In genomic region chr2:26594022-26594346, GRCm38 (mm10) we compare ENCODE assay signal across 10 mouse cellular contexts. TPM values are rescaled to one million over a fixed set of nuclear protein-coding genes. Genes with fewer than 3 reads are reported as not detected.
DNase-seq lines count a peak whose midpoint lies in the region; ATAC-seq and TF ChIP-seq lines count a peak whose summit lies in the region.
"Had no signal": no experiment of that assay in that cellular context is flagged by ENCODE, and none has a peak within 500 bp of the region (broad histone marks: within the 10 kb centered on the region; RNA-seq: fewer than 3 reads in every experiment).

No protein-coding gene starts in this region.

- no peak overlapping the region for H3K9ac ChIP-seq in liver, embryonic 14.5 days (replicated peaks)
- H3K9ac ChIP-seq in midbrain, embryonic 11.5 days (ENCODE audit: low read length): no peak overlapping the region

- TF ChIP-seq EP300 in liver, embryonic 14.5 days (IDR thresholded peaks at IDR 0.05; ENCODE audit: low read depth): no peak

- H3K27ac ChIP-seq in liver, embryonic 14.5 days: no peak overlapping the region
- no peak overlapping the region for H3K27ac ChIP-seq in midbrain, embryonic 11.5 days (ENCODE audit: low read depth, low read length)

- peak; percentile 70 for TF ChIP-seq CTCF in liver, embryonic 14.5 days (IDR thresholded peaks at IDR 0.05; ENCODE audit: low read depth)

- WGBS in liver, embryonic 14.5 days (ENCODE audit: insufficient replicate concordance): 37% methylated on average over 9 of the region's 9 CpGs
- WGBS in midbrain, embryonic 11.5 days: 76% methylated on average over 9 of the region's 9 CpGs

- peaks cover 0 to 12% of the 10 kb centered on the region in 2 experiments; a peak in 2 of 4 replicates for H3K4me1 ChIP-seq in liver, embryonic 14.5 days (replicated peaks; ENCODE audit: control insufficient read depth in 2 of 2, insufficient read depth in 2 of 2, low read length in 1 of 2)
- no peaks in the 10 kb centered on the region for H3K4me1 ChIP-seq in midbrain, embryonic 11.5 days (ENCODE audit: control insufficient read depth, insufficient read depth, low read length)

- DNase-seq in cerebellum, adult 18-20 months: peak; percentile 23 to 28
- DNase-seq in cerebellum, adult 9-10 months: no peak
- DNase-seq in 3T3-L1 (ENCODE audit: low read depth, low spot score): peak; percentile 79
- peak; percentile 78 for DNase-seq in adrenal gland, postnatal 14 days
- DNase-seq in heart, postnatal 14 days: peak; percentile 66 to 77
- DNase-seq in liver, embryonic 14.5 days (ENCODE audit: low read depth in 3 of 3, low spot score in 3 of 3): no peak
- DNase-seq in spleen, postnatal 4 days (ENCODE audit: low spot score in 2 of 2): peak; percentile 67 to 83
- DNase-seq in midbrain, embryonic 11.5 days (ENCODE audit: low spot score, missing footprints): no peak

- H3K36me3 ChIP-seq in liver, embryonic 14.5 days (replicated peaks; ENCODE audit: control insufficient read depth, insufficient read depth, low read depth): no peaks in the 10 kb centered on the region; the same call in 1 of the 2 replicates
- no peaks in the 10 kb centered on the region for H3K36me3 ChIP-seq in midbrain, embryonic 11.5 days (ENCODE audit: control insufficient read depth, insufficient read depth, low read length)

- H3K27me3 ChIP-seq in liver, embryonic 14.5 days (ENCODE audit: control insufficient read depth, insufficient read depth, low read length): no peaks in the 10 kb centered on the region
- no peaks in the 10 kb centered on the region for H3K27me3 ChIP-seq in midbrain, embryonic 11.5 days (ENCODE audit: control insufficient read depth, insufficient read depth, low read length)
- H3K27me3 ChIP-seq: Patski had no signal

- H3K9me3 ChIP-seq in liver, embryonic 14.5 days (ENCODE audit: control insufficient read depth, low read length): no peaks in the 10 kb centered on the region
- no peaks in the 10 kb centered on the region for H3K9me3 ChIP-seq in midbrain, embryonic 11.5 days (ENCODE audit: control insufficient read depth, low read length)

- no peak overlapping the region for H3K4me2 ChIP-seq in liver, embryonic 14.5 days (ENCODE audit: low read depth)
- no peak overlapping the region for H3K4me2 ChIP-seq in midbrain, embryonic 11.5 days

- intact Hi-C loops in heart, postnatal 14 days (cut with DNase I): no loop called here

- H3K4me3 ChIP-seq in liver, embryonic 14.5 days (ENCODE audit: insufficient read depth in 1 of 2, low read depth in 2 of 2, low read length in 2 of 2): no peak overlapping the region
- H3K4me3 ChIP-seq in midbrain, embryonic 11.5 days (ENCODE audit: low read depth, low read length): no peak overlapping the region

- peak; percentile 42 for ATAC-seq in liver, embryonic 14.5 days (ENCODE audit: insufficient read depth)
- ATAC-seq in midbrain, embryonic 11.5 days (ENCODE audit: low FRiP score): no peak
- ATAC-seq: Patski had no signal

RNA-seq across cellular contexts. Expression of gene Gm20532, which starts 7.5 kb away (rescaled TPM):
- not detected in 2 replicates for total RNA-seq in adrenal gland, postnatal 14 days (2021)
- total RNA-seq in heart, postnatal 14 days (2021): not detected
- not detected in 2 replicates for polyA plus RNA-seq in liver, embryonic 14.5 days (2012; rRNA removed)
- polyA plus RNA-seq in liver, embryonic 14.5 days (2014; fragmentation: Nextera tagmentation; extraction: Ambion mirVana): not detected in 2 replicates
- not detected in 2 replicates for polyA plus RNA-seq in midbrain, embryonic 11.5 days (2014; fragmentation: Nextera tagmentation; extraction: Ambion mirVana)
- total RNA-seq: layer of hippocampus, adult 18-20 months had no signal
- polyA plus RNA-seq: Patski had no signal

RNA-seq across cellular contexts. Expression of gene Agpat2, which starts 10.2 kb away (rescaled TPM):
- 271 and 405 TPM in 2 replicates for total RNA-seq in adrenal gland, postnatal 14 days (2021)
- total RNA-seq in heart, postnatal 14 days (2021): 10 to 100 TPM; 47.8 to 51.8 TPM
- polyA plus RNA-seq in liver, embryonic 14.5 days (2012; rRNA removed): 27.2 and 29.8 TPM in 2 replicates
- polyA plus RNA-seq in liver, embryonic 14.5 days (2014; fragmentation: Nextera tagmentation; extraction: Ambion mirVana): 31.4 and 32.8 TPM in 2 replicates
- 8.2 TPM in 2 replicates for polyA plus RNA-seq in midbrain, embryonic 11.5 days (2014; fragmentation: Nextera tagmentation; extraction: Ambion mirVana)

RNA-seq across cellular contexts. Expression of gene Egfl7, which starts 14.2 kb away (rescaled TPM):
- 217 and 247 TPM in 2 replicates for total RNA-seq in adrenal gland, postnatal 14 days (2021)
- total RNA-seq in heart, postnatal 14 days (2021): 100 to 1,000 TPM; 224 to 237 TPM
- polyA plus RNA-seq in liver, embryonic 14.5 days (2012; rRNA removed): 61.7 and 68.0 TPM in 2 replicates
- 46.8 and 47.6 TPM in 2 replicates for polyA plus RNA-seq in liver, embryonic 14.5 days (2014; fragmentation: Nextera tagmentation; extraction: Ambion mirVana)
- polyA plus RNA-seq in midbrain, embryonic 11.5 days (2014; fragmentation: Nextera tagmentation; extraction: Ambion mirVana): 52.6 and 58.3 TPM in 2 replicates

RNA-seq across cellular contexts. Expression of gene Fam69b, which starts 34.3 kb away (rescaled TPM):
- 10.0 and 12.3 TPM in 2 replicates for total RNA-seq in adrenal gland, postnatal 14 days (2021)
- total RNA-seq in heart, postnatal 14 days (2021): 10 to 100 TPM; 15.4 to 17.0 TPM
- polyA plus RNA-seq in liver, embryonic 14.5 days (2012; rRNA removed): 0.78 and 0.94 TPM in 2 replicates
- 0.70 and 0.78 TPM in 2 replicates for polyA plus RNA-seq in liver, embryonic 14.5 days (2014; fragmentation: Nextera tagmentation; extraction: Ambion mirVana)
- 42.9 and 47.4 TPM in 2 replicates for polyA plus RNA-seq in midbrain, embryonic 11.5 days (2014; fragmentation: Nextera tagmentation; extraction: Ambion mirVana)

Comparison
In these comparisons a context has a peak if more than half of its experiments do, and no peak if none do; other contexts are left out.
1. DNase-seq: peak in cerebellum, adult 18-20 months (2 of 2), 3T3-L1 (single experiment), adrenal gland, postnatal 14 days (single experiment), heart, postnatal 14 days (2 of 2) and spleen, postnatal 4 days (2 of 2); none in cerebellum, adult 9-10 months (single experiment), liver, embryonic 14.5 days (0 of 3) and midbrain, embryonic 11.5 days (single experiment).